Mouse (Mus musculus) common myeloid progenitor, adult 5-6 weeks (primary cell): ENCODE results near the gene Cxcr1. TPM values are rescaled to one million over a fixed set of nuclear protein-coding genes. Genes with fewer than 3 reads are reported as not detected.

Experiments used
- ATAC-seq: replicated peaks from 2 replicates; pipeline ENCODE4 v1.8.0; 2016; ENCODE audit warnings: low read depth, mild to moderate bottlenecking, moderate TSS enrichment, inconsistent platforms; ENCODE audit not compliant: poor library complexity, severe bottlenecking
- total RNA-seq: library from RNA; stranded (forward); fragments of 200-1000, 187-1606 nt; gene quantifications from 2 replicates; pipeline ENCODE4 v1.2.3, GENCODE M21; 2017

Gene Cxcr1
- not detected in 2 replicates for total RNA-seq

- ATAC-seq, result no peak
Observed at GRCm38 (mm10) chr1:74194445-74194844, at the start of gene Cxcr1. Cxcr1 (minus strand) TSS chr1:74194631.

- ATAC-seq, result no peak
Observed at GRCm38 (mm10) chr1:74240832-74241231, 46.4 kb upstream of the Cxcr1 start.

- ATAC-seq, result no peak
Observed at GRCm38 (mm10) chr1:74240311-74240710, 45.9 kb upstream of the Cxcr1 start.

- no peak for ATAC-seq
Observed at GRCm38 (mm10) chr1:74239618-74240017, 45.2 kb upstream of the Cxcr1 start.

GRCm38 (mm10) chr1:74239162-74239561, 44.7 kb upstream of the Cxcr1 start:
- no peak for ATAC-seq

GRCm38 (mm10) chr1:74238136-74238535, 43.7 kb upstream of the Cxcr1 start:
- peak; percentile 36 for ATAC-seq

- peak; percentile 12 for ATAC-seq
Observed at GRCm38 (mm10) chr1:74237671-74238070, 43.2 kb upstream of the Cxcr1 start.

GRCm38 (mm10) chr1:74236590-74237317, 42.3 kb upstream of the Cxcr1 start:
- peak; percentile 50 for ATAC-seq

- ATAC-seq, result peak; percentile 58
Observed at GRCm38 (mm10) chr1:74235938-74236589, 41.6 kb upstream of the Cxcr1 start, which contains the start of gene Arpc2. Arpc2 (plus strand) TSS chr1:74236084.

GRCm38 (mm10) chr1:74230992-74231391, 36.6 kb upstream of the Cxcr1 start:
- no peak for ATAC-seq

GRCm38 (mm10) chr1:74229942-74230341, 35.5 kb upstream of the Cxcr1 start:
- ATAC-seq, result no peak

- peak; percentile 99 for ATAC-seq
Observed at GRCm38 (mm10) chr1:74227317-74227716, 32.9 kb upstream of the Cxcr1 start.

- no peak for ATAC-seq
Observed at GRCm38 (mm10) chr1:74219922-74220321, 25.5 kb upstream of the Cxcr1 start.

- ATAC-seq, result no peak
Observed at GRCm38 (mm10) chr1:74208941-74209340, 14.5 kb upstream of the Cxcr1 start.

GRCm38 (mm10) chr1:74207906-74208305, 13.5 kb upstream of the Cxcr1 start:
- ATAC-seq, result no peak

- 0 out of 2 replicates have a peak, but pooled peaks have one; percentile 15 for ATAC-seq
Observed at GRCm38 (mm10) chr1:74206642-74207041, 12.2 kb upstream of the Cxcr1 start.

- peak; percentile 57 for ATAC-seq
Observed at GRCm38 (mm10) chr1:74205881-74206280, 11.4 kb upstream of the Cxcr1 start.

- no peak for ATAC-seq
Observed at GRCm38 (mm10) chr1:74203457-74203856, 9.0 kb upstream of the Cxcr1 start.

GRCm38 (mm10) chr1:74201048-74201844, 6.8 kb upstream of the Cxcr1 start:
- ATAC-seq, result peak; percentile 46

- ATAC-seq, result no peak
Observed at GRCm38 (mm10) chr1:74199046-74199445, 4.6 kb upstream of the Cxcr1 start.
